Mouse (Mus musculus): ENCODE measurements at regions not wholly inside any gene's neighbourhood (a gene's known extent, or its start where the extent isn't known, plus 50 kb on each side); places are given as distances from the start of the nearest gene placed in this dataset.

GRCm38 (mm10) chr1:167905424-167905823 is 216.4 kb downstream of the Lmx1a start:
- Histone ChIP-seq H3K4me3 (no peak overlapping the region), H3K9me3 (no peaks in the 10 kb centered on the region), H3K36me3 (no peaks in the 10 kb centered on the region), H3K27ac (no peak overlapping the region), H3K4me1 (replicated peaks) (peaks cover 4% of the 10 kb centered on the region; the same call in 1 of the 2 replicates), H3K27me3 (ENCODE audit: insufficient read depth, poor library complexity, severe bottlenecking) (no peaks in the 10 kb centered on the region)
- WGBS: 84% methylated on average over 3 of the region's 3 CpGs
- no peak for DNase-seq (ENCODE audit: low spot score)

GRCm38 (mm10) chr1:167912074-167912473 is 223.0 kb downstream of the Lmx1a start:
- 84% methylated on average over 3 of the region's 3 CpGs for WGBS
- no peak for DNase-seq (ENCODE audit: low spot score)
- peaks cover 3% of the 10 kb centered on the region; the same call in 1 of the 2 replicates for H3K4me1 ChIP-seq (replicated peaks)

DNA sequence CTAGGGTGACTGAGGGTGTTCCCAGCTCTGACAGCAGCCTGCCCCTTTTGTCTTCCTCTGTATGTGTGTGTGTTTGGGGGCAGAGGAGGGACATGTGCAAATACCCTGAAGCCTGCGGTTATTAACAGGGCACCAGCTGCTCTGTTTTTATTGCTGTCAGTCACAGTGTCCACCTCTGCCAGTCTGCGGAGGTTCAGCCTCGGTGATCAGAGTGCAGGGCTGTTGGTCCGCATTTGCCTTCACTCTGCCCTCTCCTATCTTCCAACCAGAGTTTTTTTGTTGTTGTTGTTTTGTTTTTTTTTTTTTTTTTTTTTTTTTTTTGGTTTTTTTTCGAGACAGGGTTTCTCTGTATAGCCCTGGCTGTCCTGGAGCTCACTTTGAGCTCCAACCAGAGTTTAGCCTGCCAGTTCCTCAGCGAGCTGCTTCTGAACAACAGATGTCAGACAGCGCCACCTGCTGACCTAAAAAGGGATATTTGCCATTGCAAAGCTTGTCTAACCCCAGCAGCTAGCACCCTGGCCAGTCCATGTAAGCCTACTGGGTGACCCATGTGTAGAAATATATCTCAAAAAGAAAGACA is 226.0 kb downstream of the Lmx1a start:
- 0 out of 2 replicates have a peak overlapping the region, but pooled peaks have one; percentile 62 for H3K27ac ChIP-seq
- no peak overlapping the region for H3K4me3 ChIP-seq
- no peaks in the 10 kb centered on the region for H3K36me3 ChIP-seq
- H3K27me3 ChIP-seq (ENCODE audit: insufficient read depth, poor library complexity, severe bottlenecking): no peaks in the 10 kb centered on the region
- peak; percentile 84 for DNase-seq (ENCODE audit: low spot score)
- no peaks in the 10 kb centered on the region for H3K9me3 ChIP-seq
- peaks cover 3% of the 10 kb centered on the region; the same call in 1 of the 2 replicates for H3K4me1 ChIP-seq (replicated peaks)
- WGBS: 30% methylated on average over 7 of the region's 7 CpGs

More at GRCm38 (mm10) chr1:167912074-167912473, 223.0 kb downstream of the Lmx1a start:
- Histone ChIP-seq H3K27me3 (ENCODE audit: insufficient read depth, poor library complexity, severe bottlenecking) (no peaks in the 10 kb centered on the region), H3K27ac (no peak overlapping the region), H3K36me3 (no peaks in the 10 kb centered on the region), H3K4me3 (no peak overlapping the region), H3K9me3 (no peaks in the 10 kb centered on the region)

DNA sequence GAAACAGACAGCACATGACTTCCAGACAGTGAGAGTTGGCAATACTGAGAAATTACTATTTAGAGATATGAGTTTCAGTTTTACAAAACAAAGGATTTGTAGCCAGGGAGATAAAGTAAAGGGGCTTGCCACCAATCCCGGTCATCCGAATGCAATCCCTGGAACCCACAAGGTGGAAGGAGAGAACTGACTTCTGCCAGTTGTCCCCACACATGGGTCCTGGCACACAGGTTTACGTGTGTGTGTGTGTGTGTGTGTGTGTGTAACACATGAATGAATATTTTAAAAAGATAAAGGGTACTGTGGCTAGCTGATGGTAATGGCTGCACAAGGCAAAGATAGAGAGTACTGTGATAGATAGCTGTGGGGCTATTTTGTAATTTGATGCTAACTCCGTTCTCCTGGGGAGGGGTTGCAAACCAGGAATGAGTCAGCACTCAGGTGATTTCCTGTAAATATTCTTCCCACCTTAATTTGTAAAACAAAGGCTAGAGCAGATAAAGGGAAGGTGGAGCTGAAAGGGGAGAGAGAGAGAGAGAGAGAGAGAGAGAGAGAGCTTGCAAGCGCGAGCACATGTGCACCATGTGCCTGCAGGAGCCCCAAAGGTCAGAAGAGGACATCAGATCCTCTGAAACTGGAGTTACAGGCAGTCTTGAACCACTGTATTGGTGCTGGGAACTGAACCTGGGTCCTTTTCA is 226.7 kb downstream of the Lmx1a start:
- Histone ChIP-seq H3K9me3 (no peaks in the 10 kb centered on the region), H3K4me1 (replicated peaks) (peaks cover 3% of the 10 kb centered on the region; the same call in 1 of the 2 replicates), H3K27me3 (ENCODE audit: insufficient read depth, poor library complexity, severe bottlenecking) (no peaks in the 10 kb centered on the region), H3K4me3 (no peak overlapping the region), H3K36me3 (no peaks in the 10 kb centered on the region), H3K27ac (peak overlapping the region; percentile 62; the same call in 1 of the 2 replicates)
- 61% methylated on average over 6 of the region's 6 CpGs for WGBS
- DNase-seq (ENCODE audit: low spot score): no peak

GRCm38 (mm10) chr1:167922917-167923316 is 233.9 kb downstream of the Lmx1a start:
- WGBS: 89% methylated on average over 7 of the region's 7 CpGs
- no peak overlapping the region for H3K4me3 ChIP-seq
- H3K9me3 ChIP-seq: no peaks in the 10 kb centered on the region
- H3K4me1 ChIP-seq (replicated peaks): peaks cover 1% of the 10 kb centered on the region
- DNase-seq (ENCODE audit: low spot score): no peak
- H3K27me3 ChIP-seq (ENCODE audit: insufficient read depth, poor library complexity, severe bottlenecking): peaks cover 8% of the 10 kb centered on the region; the same call in 1 of the 2 replicates
- no peak overlapping the region for H3K27ac ChIP-seq
- H3K36me3 ChIP-seq: no peaks in the 10 kb centered on the region

DNA sequence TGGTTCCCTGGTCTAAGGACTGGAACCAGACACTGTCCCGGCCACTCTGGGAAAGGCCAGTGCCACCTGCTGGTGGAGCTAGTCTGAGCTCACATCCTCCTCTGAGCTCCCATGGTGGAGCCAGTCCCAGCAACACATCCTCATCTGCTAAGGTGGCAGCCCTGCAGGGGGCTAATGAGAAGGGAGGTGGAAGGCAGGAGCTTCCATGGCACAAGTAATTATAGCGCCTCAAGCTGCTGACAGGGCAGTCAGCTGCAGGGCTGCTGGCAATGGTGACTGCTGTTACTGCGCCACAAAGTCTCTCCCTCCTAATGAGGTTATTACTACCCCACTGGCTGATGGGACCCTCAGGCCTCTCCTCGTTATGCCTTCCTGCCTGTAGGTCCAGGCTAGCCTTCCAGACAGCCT is 239.0 kb downstream of the Lmx1a start:
- no peaks in the 10 kb centered on the region for H3K9me3 ChIP-seq
- WGBS: 28% methylated on average over 4 of the region's 4 CpGs
- no peaks in the 10 kb centered on the region for H3K36me3 ChIP-seq
- peak; percentile 36 for DNase-seq (ENCODE audit: low spot score)
- H3K4me1 ChIP-seq (replicated peaks): peaks cover 27% of the 10 kb centered on the region
- H3K4me3 ChIP-seq: no peak overlapping the region
- peaks cover 36% of the 10 kb centered on the region for H3K27me3 ChIP-seq (ENCODE audit: insufficient read depth, poor library complexity, severe bottlenecking)
- 0 out of 2 replicates have a peak overlapping the region, but pooled peaks have one; percentile 54 for H3K27ac ChIP-seq

GRCm38 (mm10) chr1:167929729-167930341 is 240.8 kb downstream of the Lmx1a start:
- DNase-seq (ENCODE audit: low spot score): peak; percentile 70
- H3K27me3 ChIP-seq (ENCODE audit: insufficient read depth, poor library complexity, severe bottlenecking): peaks cover 36% of the 10 kb centered on the region
- no peaks in the 10 kb centered on the region for H3K9me3 ChIP-seq
- peak overlapping the region; percentile 55 for H3K4me3 ChIP-seq
- under 1% methylated on average over 28 of the region's 28 CpGs for WGBS
- no peaks in the 10 kb centered on the region for H3K36me3 ChIP-seq
- peaks cover 27% of the 10 kb centered on the region for H3K4me1 ChIP-seq (replicated peaks)
- peak overlapping the region; percentile 78 for H3K27ac ChIP-seq

DNA sequence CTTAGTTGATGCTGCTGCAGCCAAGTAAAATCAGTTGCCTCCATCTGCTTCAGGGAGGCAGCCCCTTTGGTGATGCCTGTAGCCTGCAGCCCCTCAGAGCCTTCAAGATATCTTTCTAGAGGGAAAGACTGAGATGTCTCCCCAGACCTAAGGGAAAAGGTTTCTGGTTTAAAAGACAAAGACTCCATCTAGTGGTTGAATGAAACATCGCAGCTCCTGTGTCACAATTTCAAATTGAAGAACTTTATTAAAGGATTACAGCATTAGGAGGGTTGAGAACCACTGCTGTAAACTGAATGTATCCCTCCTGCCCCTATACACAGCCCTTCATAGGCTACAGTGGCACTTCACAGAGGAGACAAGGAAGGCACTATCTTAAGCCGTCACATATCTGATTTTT is 243.1 kb downstream of the Lmx1a start:
- 29% methylated on average over 2 of the region's 2 CpGs for WGBS
- H3K4me3 ChIP-seq: no peak overlapping the region
- H3K27me3 ChIP-seq (ENCODE audit: insufficient read depth, poor library complexity, severe bottlenecking): peaks cover 36% of the 10 kb centered on the region
- H3K27ac ChIP-seq: no peak overlapping the region
- peaks cover 27% of the 10 kb centered on the region for H3K4me1 ChIP-seq (replicated peaks)
- H3K9me3 ChIP-seq: no peaks in the 10 kb centered on the region
- no peak for DNase-seq (ENCODE audit: low spot score)
- H3K36me3 ChIP-seq: no peaks in the 10 kb centered on the region

DNA sequence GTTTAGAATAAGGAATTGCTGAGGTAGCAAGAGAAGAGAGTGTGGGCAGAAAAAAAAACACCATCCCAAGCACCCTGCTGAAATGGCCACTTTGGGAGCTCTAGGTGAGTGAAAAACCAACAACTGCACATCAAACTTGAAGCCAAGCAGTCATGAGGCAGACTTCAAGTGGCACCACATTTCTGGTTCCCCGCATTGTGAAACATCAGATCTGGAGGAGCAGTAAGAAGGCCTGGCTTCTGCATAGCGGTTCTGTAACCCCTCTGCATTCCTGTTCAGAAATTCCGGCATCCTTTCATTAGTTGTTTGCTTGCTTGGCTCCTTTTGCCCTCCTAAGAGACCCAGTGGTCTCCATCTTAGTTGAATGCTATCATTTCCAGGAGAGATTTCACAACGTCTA is 247.7 kb downstream of the Lmx1a start:
- 82% methylated on average over 4 of the region's 4 CpGs for WGBS
- H3K36me3 ChIP-seq: no peaks in the 10 kb centered on the region
- H3K9me3 ChIP-seq: no peaks in the 10 kb centered on the region
- H3K4me1 ChIP-seq (replicated peaks): no peaks in the 10 kb centered on the region
- H3K27ac ChIP-seq: no peak overlapping the region
- H3K4me3 ChIP-seq: no peak overlapping the region
- DNase-seq (ENCODE audit: low spot score): no peak
- H3K27me3 ChIP-seq (ENCODE audit: insufficient read depth, poor library complexity, severe bottlenecking): no peaks in the 10 kb centered on the region

- no peaks in the 10 kb centered on the region for H3K9me3 ChIP-seq
- no peaks in the 10 kb centered on the region for H3K27me3 ChIP-seq (ENCODE audit: insufficient read depth, poor library complexity, severe bottlenecking)
- H3K36me3 ChIP-seq: no peaks in the 10 kb centered on the region
- 85% methylated on average over 2 of the region's 2 CpGs for WGBS
- no peak overlapping the region for H3K4me3 ChIP-seq
- H3K27ac ChIP-seq: no peak overlapping the region
- no peaks in the 10 kb centered on the region for H3K4me1 ChIP-seq (replicated peaks)
- DNase-seq (ENCODE audit: low spot score): no peak
Observed at GRCm38 (mm10) chr1:167938176-167938575, 249.1 kb downstream of the Lmx1a start.

GRCm38 (mm10) chr1:167942037-167942470 is 253.0 kb downstream of the Lmx1a start:
- H3K9me3 ChIP-seq: no peaks in the 10 kb centered on the region
- no peaks in the 10 kb centered on the region for H3K27me3 ChIP-seq (ENCODE audit: insufficient read depth, poor library complexity, severe bottlenecking)
- 53% methylated on average over 8 of the region's 8 CpGs for WGBS
- no peak overlapping the region for H3K27ac ChIP-seq
- no peak for DNase-seq (ENCODE audit: low spot score)
- H3K4me3 ChIP-seq: no peak overlapping the region
- no peaks in the 10 kb centered on the region for H3K4me1 ChIP-seq (replicated peaks)
- H3K36me3 ChIP-seq: no peaks in the 10 kb centered on the region

GRCm38 (mm10) chr1:167943121-167943520 is 254.1 kb downstream of the Lmx1a start:
- Histone ChIP-seq H3K4me1 (replicated peaks) (no peaks in the 10 kb centered on the region; the same call in 1 of the 2 replicates), H3K4me3 (no peak overlapping the region), H3K27me3 (ENCODE audit: insufficient read depth, poor library complexity, severe bottlenecking) (no peaks in the 10 kb centered on the region), H3K36me3 (no peaks in the 10 kb centered on the region), H3K27ac (no peak overlapping the region), H3K9me3 (no peaks in the 10 kb centered on the region)
- WGBS: 87% methylated on average over 8 of the region's 8 CpGs
- DNase-seq (ENCODE audit: low spot score): no peak

Data from hindbrain, embryonic 10.5 days (tissue).